Mouse (Mus musculus): Measurements from ENCODE around the gene Gm38392. TPM values are rescaled to one million over a fixed set of nuclear protein-coding genes. Genes with fewer than 3 reads are reported as not detected.
"Not testable (repeated sequence)": the region's sequence is repeated elsewhere in the genome, so short reads cannot be mapped to it uniquely, and the experiment has no call there.

Gene Gm38392
- polyA plus RNA-seq, 1 experiment from 2014 or later = 0.27 TPM

- no peak for ATAC-seq (ENCODE audit: low FRiP score, low read depth)
- Histone ChIP-seq H3K4me1 (no peaks in the 10 kb centered on the region), H3K27ac (no peak overlapping the region), H3K9me3 (no peaks in the 10 kb centered on the region), H3K4me3 (no peak overlapping the region), H3K4me2 (replicated peaks) (no peak overlapping the region), H3K9ac (no peak overlapping the region), H3K36me3 (no peaks in the 10 kb centered on the region), H3K27me3 (replicated peaks) (no peaks in the 10 kb centered on the region)
- 94% methylated on average over 4 of the region's 4 CpGs for WGBS
Observed at GRCm38 (mm10) chr3:88274002-88274401, 13.0 kb downstream of the Gm38392 start.

- H3K27me3 ChIP-seq (replicated peaks) = no peaks in the 10 kb centered on the region
- ATAC-seq (ENCODE audit: low FRiP score, low read depth) = no peak
- H3K9me3 ChIP-seq = no peaks in the 10 kb centered on the region
- H3K27ac ChIP-seq = no peak overlapping the region
- H3K4me3 ChIP-seq = no peak overlapping the region
- no peak overlapping the region for H3K9ac ChIP-seq
- no peaks in the 10 kb centered on the region for H3K36me3 ChIP-seq
- H3K4me2 ChIP-seq (replicated peaks) = no peak overlapping the region
- 89% methylated on average over 3 of the region's 3 CpGs for WGBS
- no peaks in the 10 kb centered on the region for H3K4me1 ChIP-seq
Observed at GRCm38 (mm10) chr3:88271859-88272258, 15.2 kb downstream of the Gm38392 start.

- H3K9me3 ChIP-seq; H3K27ac ChIP-seq; H3K27me3 ChIP-seq (replicated peaks); H3K4me3 ChIP-seq; H3K36me3 ChIP-seq; H3K4me1 ChIP-seq; H3K4me2 ChIP-seq (replicated peaks); ATAC-seq (ENCODE audit: low FRiP score, low read depth); H3K9ac ChIP-seq: not testable (repeated sequence)
- WGBS = 94% methylated on average over 2 of the region's 2 CpGs
Observed at GRCm38 (mm10) chr3:88271298-88271697, 15.7 kb downstream of the Gm38392 start.

DNA sequence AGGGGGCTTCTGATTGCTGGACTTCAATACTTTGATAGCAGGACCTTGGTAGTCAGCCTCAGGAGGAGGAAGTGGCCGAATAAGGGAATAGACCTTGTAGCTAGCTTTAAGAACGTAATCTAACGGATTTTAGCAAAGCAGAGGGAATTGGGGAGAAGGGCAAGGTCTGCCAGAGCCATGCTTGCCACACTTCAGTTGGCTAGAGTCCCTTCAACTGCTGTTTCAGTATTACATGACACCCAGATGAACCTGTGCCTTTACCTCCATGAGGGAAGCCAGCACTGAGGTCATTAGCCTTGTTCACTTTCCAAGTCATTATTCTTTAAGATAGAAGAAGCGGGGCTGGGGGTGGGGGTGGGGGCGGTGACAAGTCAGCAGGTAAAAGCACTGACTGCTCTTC lies 18.0 kb downstream of the Gm38392 start:
- H3K4me1 ChIP-seq = no peaks in the 10 kb centered on the region
- H3K27me3 ChIP-seq (replicated peaks) = no peaks in the 10 kb centered on the region
- ATAC-seq (ENCODE audit: low FRiP score, low read depth) = no peak
- H3K27ac ChIP-seq = no peak overlapping the region
- no peak overlapping the region for H3K4me3 ChIP-seq
- H3K9ac ChIP-seq = no peak overlapping the region
- no peak overlapping the region for H3K4me2 ChIP-seq (replicated peaks)
- 87% methylated on average over 5 of the region's 5 CpGs for WGBS
- H3K9me3 ChIP-seq = no peaks in the 10 kb centered on the region
- no peaks in the 10 kb centered on the region for H3K36me3 ChIP-seq

GRCm38 (mm10) chr3:88268014-88268413 lies 19.0 kb downstream of the Gm38392 start:
- not testable (repeated sequence) for H3K4me2 ChIP-seq (replicated peaks)

GRCm38 (mm10) chr3:88262346-88262745 lies 24.7 kb downstream of the Gm38392 start:
- no peak for ATAC-seq (ENCODE audit: low FRiP score, low read depth)
- Histone ChIP-seq H3K27me3 (replicated peaks) (no peaks in the 10 kb centered on the region), H3K9ac (no peak overlapping the region), H3K36me3 (no peaks in the 10 kb centered on the region), H3K4me3 (no peak overlapping the region), H3K27ac (no peak overlapping the region), H3K9me3 (no peaks in the 10 kb centered on the region), H3K4me1 (no peaks in the 10 kb centered on the region), H3K4me2 (replicated peaks) (no peak overlapping the region)
- WGBS = 80% methylated on average over 3 of the region's 3 CpGs

More at GRCm38 (mm10) chr3:88268014-88268413, 19.0 kb downstream of the Gm38392 start:
- not testable (repeated sequence) for H3K4me3 ChIP-seq; H3K9me3 ChIP-seq; H3K27me3 ChIP-seq (replicated peaks); H3K36me3 ChIP-seq; H3K4me1 ChIP-seq; ATAC-seq (ENCODE audit: low FRiP score, low read depth); H3K9ac ChIP-seq; H3K27ac ChIP-seq
- 86% methylated on average over 6 of the region's 6 CpGs for WGBS

DNA sequence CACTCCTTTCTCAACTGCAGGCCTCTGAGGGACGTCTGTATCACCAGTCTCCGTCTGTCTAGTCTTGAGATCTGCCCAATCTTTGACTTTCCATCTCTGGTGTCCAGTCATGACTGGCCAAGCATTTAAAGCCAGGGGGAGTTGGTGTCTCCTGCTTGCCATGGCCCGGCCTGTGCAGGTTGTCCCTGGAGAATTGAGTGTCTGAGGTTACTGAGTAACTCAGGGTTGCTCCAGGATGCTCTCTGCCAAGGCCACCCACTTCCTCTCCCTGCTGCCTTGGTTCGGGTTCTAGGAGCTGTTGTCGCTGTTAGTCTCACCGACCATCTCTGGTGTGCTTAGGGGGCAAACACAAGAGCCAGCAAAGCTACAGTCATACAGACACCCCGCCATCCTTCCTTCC lies 30.6 kb downstream of the Gm38392 start:
- Histone ChIP-seq H3K27me3 (replicated peaks) (peaks cover 27% of the 10 kb centered on the region), H3K4me1 (peaks cover 14% of the 10 kb centered on the region), H3K36me3 (no peaks in the 10 kb centered on the region), H3K27ac (no peak overlapping the region), H3K4me3 (no peak overlapping the region), H3K4me2 (replicated peaks) (no peak overlapping the region), H3K9me3 (no peaks in the 10 kb centered on the region), H3K9ac (no peak overlapping the region)
- no peak for ATAC-seq (ENCODE audit: low FRiP score, low read depth)
- 82% methylated on average over 7 of the region's 7 CpGs for WGBS

DNA sequence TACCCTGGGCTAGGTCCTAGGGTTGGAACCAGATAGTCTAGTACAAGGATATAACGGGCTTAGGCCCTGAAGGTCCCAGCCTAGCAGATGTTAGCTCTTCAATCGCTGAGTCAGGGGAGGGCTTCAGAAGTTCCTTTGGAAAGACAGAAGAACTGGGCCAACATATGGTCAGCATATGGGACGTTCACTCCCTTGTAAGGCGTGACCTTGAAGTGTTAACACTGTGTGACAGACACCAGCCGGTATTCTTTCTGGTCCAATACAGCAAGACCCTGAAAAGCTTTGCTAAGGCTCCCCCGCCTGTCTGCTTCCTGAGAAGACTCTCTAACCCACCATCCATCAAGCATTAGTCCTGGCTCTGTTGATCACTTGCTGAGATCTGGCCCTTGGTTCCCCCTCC lies 31.1 kb downstream of the Gm38392 start:
- Histone ChIP-seq H3K4me2 (replicated peaks) (no peak overlapping the region), H3K4me3 (no peak overlapping the region), H3K4me1 (peaks cover 14% of the 10 kb centered on the region), H3K27ac (no peak overlapping the region), H3K9ac (no peak overlapping the region), H3K27me3 (replicated peaks) (peaks cover 27% of the 10 kb centered on the region), H3K36me3 (no peaks in the 10 kb centered on the region), H3K9me3 (no peaks in the 10 kb centered on the region)
- ATAC-seq (ENCODE audit: low FRiP score, low read depth) = no peak
- WGBS = 77% methylated on average over 6 of the region's 6 CpGs

DNA sequence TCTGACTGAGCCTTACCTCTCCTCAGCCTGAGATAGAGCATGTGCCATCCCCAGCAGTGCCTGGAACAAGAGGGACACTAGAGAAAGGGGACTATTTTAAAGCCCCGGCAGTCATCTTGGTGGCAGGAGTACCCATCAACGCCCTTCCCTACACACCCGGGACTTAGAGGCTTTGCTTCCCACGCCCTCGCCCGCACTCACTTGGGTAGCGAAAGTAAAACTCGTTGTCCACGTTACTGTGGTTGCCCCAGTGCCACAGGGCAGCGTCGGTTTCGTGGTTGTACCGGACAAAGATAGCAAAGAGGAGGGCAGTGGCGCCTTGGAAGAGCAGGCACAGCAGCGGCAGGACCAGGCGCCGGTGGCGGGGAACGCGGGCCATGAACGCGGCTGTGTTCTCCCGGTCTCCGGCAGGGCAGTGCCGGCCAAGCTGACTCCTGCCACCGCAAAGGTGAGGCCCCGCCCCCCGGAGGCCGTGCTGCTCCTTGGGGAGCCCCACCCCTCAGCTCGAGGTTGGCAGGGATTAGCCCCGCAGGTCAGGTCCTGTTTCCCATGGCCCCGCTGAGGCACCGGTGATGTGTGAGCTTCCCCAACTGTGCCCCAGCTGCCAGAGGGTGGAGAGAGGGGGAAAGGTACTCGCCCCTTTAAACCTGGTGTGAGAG lies 32.6 kb downstream of the Gm38392 start, which contains the start of gene Rhbg:
Gene Rhbg (minus strand): TSS at position 442 of the 659 bp plus-strand sequence.
- H3K4me2 ChIP-seq (replicated peaks) = peak within 1 kb of the TSS; percentile 65
- peak within 1 kb of the TSS; percentile 49 for H3K9ac ChIP-seq
- 4% methylated on average over 34 of the region's 34 CpGs for WGBS
- peak within 1 kb of the TSS; percentile 27 for H3K4me3 ChIP-seq
- H3K27ac ChIP-seq = no peak within 1 kb of the TSS
- peaks cover 27% of the 10 kb centered on the region for H3K27me3 ChIP-seq (replicated peaks)
- H3K9me3 ChIP-seq = no peaks in the 10 kb centered on the region
- H3K4me1 ChIP-seq = peaks cover 14% of the 10 kb centered on the region
- H3K36me3 ChIP-seq = no peaks in the 10 kb centered on the region
- no peak for ATAC-seq (ENCODE audit: low FRiP score, low read depth)

GRCm38 (mm10) chr3:88252739-88253138 lies 34.3 kb downstream of the Gm38392 start:
- ATAC-seq (ENCODE audit: low FRiP score, low read depth) = no peak
- WGBS = 40% methylated on average over 6 of the region's 6 CpGs
- peaks cover 27% of the 10 kb centered on the region for H3K27me3 ChIP-seq (replicated peaks)

DNA sequence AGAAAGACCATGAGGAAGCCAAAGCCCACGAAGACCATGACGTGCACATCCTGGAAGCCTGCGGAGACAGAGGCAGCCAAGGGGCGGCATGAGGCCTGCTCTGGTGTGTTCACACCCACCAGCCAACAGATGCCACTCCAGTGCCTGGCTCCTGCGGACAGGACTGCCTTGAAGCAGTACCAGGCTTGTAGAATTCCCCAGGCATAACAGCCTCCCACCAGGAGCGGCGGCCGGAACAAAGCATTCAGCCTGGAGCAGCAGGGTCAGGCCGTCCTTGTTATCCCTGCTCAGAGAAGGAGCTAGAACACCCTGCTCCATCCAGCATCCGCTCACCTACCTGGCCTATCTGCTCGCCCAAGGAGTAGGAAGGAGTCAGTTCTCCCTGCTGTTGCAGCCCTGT lies 38.6 kb downstream of the Gm38392 start:
- no peak overlapping the region for H3K9ac ChIP-seq
- no peak for ATAC-seq (ENCODE audit: low FRiP score, low read depth)
- WGBS = 67% methylated on average over 11 of the region's 11 CpGs
- peaks cover 9% of the 10 kb centered on the region for H3K27me3 ChIP-seq (replicated peaks)
- peaks cover 10% of the 10 kb centered on the region; the same call in 1 of the 2 replicates for H3K4me1 ChIP-seq
- no peak overlapping the region for H3K27ac ChIP-seq
- no peak overlapping the region for H3K4me2 ChIP-seq (replicated peaks)
- no peaks in the 10 kb centered on the region for H3K9me3 ChIP-seq
- H3K4me3 ChIP-seq = no peak overlapping the region
- no peaks in the 10 kb centered on the region for H3K36me3 ChIP-seq

More at GRCm38 (mm10) chr3:88252739-88253138, 34.3 kb downstream of the Gm38392 start:
- Histone ChIP-seq H3K4me2 (replicated peaks) (no peak overlapping the region), H3K9ac (no peak overlapping the region), H3K9me3 (no peaks in the 10 kb centered on the region), H3K27ac (no peak overlapping the region), H3K4me1 (peaks cover 14% of the 10 kb centered on the region), H3K36me3 (no peaks in the 10 kb centered on the region), H3K4me3 (no peak overlapping the region)

DNA sequence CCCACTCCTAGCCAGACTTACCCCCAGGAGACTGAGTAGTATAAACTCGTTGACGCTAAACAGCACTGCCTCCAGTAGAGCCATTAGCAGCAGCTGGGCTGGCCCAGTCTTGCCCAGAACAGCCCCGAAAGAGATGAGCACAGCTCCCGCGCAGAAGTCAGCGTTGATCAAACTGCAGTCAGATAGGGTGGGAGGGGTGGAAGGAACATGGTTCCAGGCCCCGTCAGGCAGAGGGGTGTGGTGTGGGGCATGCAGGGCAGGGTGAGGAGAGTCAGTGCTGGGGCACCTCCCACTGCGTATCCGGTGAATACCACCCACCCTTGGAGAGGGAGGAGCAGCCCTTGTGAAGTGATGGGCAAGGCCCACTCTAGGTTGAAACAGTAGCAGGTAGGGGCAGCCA lies 39.3 kb downstream of the Gm38392 start:
- H3K36me3 ChIP-seq = no peaks in the 10 kb centered on the region
- ATAC-seq (ENCODE audit: low FRiP score, low read depth) = no peak
- 57% methylated on average over 9 of the region's 9 CpGs for WGBS
- H3K9me3 ChIP-seq = no peaks in the 10 kb centered on the region
- H3K9ac ChIP-seq = no peak overlapping the region
- H3K27ac ChIP-seq = no peak overlapping the region
- H3K4me2 ChIP-seq (replicated peaks) = no peak overlapping the region
- H3K4me1 ChIP-seq = peaks cover 12% of the 10 kb centered on the region; the same call in 1 of the 2 replicates
- peaks cover 4% of the 10 kb centered on the region; the same call in 1 of the 2 replicates for H3K27me3 ChIP-seq (replicated peaks)
- no peak overlapping the region for H3K4me3 ChIP-seq

GRCm38 (mm10) chr3:88245811-88246210 lies 41.2 kb downstream of the Gm38392 start:
- H3K4me2 ChIP-seq (replicated peaks) = no peak overlapping the region
- no peak overlapping the region for H3K4me3 ChIP-seq
- no peak for ATAC-seq (ENCODE audit: low FRiP score, low read depth)
- H3K27ac ChIP-seq = no peak overlapping the region
- no peak overlapping the region for H3K9ac ChIP-seq
- peaks cover 13% of the 10 kb centered on the region; the same call in 1 of the 2 replicates for H3K27me3 ChIP-seq (replicated peaks)
- H3K9me3 ChIP-seq = no peaks in the 10 kb centered on the region
- peaks cover 24% of the 10 kb centered on the region for H3K4me1 ChIP-seq
- H3K36me3 ChIP-seq = no peaks in the 10 kb centered on the region
- 21% methylated on average over 13 of the region's 13 CpGs for WGBS
